Mouse (Mus musculus) kidney, adult 18-20 months (tissue): ENCODE data around the gene Grm7.

Source experiments
- DNase-seq: peaks from one replicate; pipeline ENCODE4 v3.0.0; 2021

Gene Grm7

DNA sequence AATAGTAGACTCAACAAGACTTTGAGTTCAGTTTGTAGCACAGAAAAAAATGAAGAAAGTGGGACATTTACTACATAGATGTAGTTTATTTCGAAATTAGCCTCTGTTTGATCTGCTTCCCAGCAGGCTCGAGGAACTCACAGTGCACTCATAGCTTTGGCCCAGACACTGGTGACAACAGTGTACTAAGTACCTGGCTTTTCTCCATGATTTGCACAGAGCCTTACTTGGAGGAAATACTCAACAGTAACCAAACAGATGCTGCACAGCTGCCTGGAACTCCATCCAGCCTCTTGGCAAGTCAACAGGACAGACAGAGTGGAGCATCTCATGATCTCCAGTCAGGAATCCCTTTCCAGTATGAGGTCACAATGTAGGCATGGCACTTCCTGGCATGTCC, 939.5 kb downstream of the Grm7 start:
- no peak for DNase-seq

DNA sequence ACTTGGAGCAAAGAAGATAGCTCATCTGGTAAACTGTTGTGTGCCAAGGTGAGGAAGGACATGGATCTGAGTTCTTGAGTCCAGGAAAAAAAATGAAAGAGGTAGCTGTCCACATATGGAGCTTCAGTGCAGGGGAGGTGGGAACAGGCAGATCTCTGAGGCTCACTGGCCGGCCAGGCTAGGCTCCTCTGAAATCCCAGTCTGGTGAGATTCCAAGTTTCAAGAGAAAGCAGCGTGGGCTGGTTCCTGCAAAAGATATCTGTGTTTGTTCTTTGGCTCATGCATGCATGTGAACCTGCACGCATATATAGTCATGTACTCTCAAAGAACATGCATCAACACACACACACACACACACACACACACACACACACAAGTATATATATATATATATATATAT, 942.2 kb downstream of the Grm7 start:
- DNase-seq = no peak

DNA sequence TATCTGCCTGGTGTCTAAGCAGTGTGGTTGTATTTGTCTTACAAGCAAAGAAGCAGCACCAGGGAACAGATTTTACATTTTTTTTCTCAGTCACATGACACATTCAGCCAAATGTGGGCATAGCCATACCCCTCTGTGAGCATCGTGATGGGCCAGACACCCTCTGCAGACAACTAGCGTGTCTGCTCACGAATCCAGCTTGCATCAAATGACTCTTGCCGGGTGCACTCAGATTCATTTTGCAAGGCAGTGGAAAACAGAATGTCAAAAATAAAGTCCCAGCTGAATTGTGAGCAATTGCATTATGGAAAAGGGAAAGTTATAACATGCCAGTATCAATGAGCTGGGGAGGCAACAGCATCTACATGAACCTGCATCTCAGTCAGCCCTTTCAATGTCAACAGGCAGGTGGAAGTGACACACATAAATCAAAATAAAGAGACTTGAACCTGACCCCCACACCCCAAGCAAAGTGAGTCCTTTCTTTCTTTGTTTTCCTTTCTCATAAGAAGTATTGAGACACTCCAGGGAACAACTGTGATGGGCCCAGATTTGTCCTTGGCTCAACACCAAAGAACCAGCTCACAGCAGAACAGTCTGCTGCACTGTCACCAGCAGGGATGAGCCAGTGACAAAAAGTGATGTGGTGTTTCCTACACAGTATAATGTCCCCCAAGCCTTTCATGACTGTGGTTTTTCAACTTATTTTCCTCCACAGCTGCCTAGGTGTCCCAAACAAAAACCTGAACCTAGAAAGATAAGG, 956.7 kb downstream of the Grm7 start:
- no peak for DNase-seq

DNA sequence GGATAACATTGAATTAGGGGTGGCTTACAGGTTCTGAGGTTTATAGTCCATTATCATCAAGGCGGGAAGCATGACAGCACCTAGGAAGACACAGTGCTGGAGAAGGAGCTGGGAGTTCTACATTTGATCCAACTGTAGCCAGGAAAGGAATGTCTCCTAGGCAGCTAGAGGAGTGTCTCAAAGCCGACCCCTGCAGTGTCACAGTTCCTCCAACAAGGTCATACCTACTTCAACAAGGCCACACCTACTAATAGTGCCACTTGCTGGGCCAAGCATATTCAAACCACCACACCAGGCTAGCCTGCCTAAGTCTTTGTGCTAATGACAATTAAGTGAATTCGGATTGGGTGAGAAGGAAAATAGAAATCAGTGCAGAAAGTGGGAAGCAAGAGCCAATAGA, 965.0 kb downstream of the Grm7 start:
- no peak for DNase-seq

DNA sequence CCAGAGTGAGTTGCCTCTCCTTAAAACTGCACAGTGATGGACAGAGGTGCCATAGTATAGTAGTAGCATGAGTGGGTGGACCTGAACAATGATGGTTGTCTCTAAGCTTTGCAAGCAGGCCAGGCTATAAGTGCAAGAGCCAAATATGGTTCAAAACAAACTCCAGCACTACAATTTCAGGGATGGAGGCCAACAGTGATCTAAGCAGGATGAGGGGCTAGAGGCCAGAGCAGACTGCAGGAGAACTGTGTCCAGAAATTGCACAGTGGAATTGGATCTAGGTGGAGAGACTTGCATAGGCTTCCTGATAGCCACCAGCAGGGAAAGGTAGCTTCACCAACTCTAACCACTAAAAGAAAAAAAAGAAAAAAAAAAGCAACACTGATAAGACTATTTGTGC, 968.5 kb downstream of the Grm7 start:
- DNase-seq = no peak
